Mouse (Mus musculus) 416B (cell line): ENCODE measurements around the gene Caprin1.

Experiments
- DNase-seq: peaks from one replicate; pipeline ENCODE4 v3.0.0; 2011; ENCODE audit warnings: low read depth

The Caprin1 gene

DNA sequence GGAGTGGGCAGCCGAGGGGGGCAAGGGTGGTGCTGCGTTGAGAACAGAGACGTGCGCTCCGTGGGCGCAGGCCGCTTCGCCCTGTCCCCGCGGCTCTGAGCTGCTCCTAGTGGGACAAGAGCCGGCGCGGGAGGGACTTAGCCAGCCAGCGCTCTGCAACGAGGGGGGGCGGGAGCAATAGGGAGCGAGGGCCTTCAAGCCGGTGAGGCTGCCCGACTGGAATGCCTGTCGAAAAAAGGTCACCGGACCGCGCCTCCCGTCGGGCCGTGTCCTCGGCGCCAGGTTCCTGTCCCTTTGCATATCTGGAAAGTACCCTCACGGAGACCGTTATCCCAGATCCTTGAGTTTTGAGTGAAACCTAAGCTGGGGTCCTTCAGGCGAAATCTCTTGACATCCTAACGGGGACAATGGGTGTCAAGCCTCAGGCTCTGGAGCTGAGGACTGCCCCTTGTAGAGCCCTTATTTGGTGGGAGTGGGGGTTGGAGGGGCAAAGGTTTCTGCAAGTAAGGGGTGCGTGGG lies at the start of gene Caprin1:
Gene Caprin1 (minus strand): TSS at position 159 of the 519 bp plus-strand sequence.
- DNase-seq: peak; percentile 97

DNA sequence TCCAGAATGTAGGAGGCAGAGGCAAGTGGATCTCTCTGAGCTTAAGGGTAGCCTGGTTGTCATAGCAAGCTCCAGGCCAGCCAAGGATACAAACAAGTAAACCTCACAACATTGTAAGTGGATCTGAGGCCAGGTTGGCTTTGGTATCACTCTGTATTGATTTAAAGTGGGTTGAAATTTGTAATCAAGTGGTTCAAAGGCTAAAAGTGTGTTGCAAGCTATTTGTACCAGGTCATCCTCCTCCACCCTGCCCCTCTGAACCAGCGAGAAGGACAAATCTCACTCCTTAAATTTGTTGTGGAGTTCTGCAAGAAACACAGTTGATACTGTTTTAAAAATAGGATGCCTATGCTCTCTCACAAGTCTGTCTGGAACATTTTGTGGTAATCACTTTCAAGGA lies 49.4 kb upstream of the Caprin1 start:
- no peak for DNase-seq

DNA sequence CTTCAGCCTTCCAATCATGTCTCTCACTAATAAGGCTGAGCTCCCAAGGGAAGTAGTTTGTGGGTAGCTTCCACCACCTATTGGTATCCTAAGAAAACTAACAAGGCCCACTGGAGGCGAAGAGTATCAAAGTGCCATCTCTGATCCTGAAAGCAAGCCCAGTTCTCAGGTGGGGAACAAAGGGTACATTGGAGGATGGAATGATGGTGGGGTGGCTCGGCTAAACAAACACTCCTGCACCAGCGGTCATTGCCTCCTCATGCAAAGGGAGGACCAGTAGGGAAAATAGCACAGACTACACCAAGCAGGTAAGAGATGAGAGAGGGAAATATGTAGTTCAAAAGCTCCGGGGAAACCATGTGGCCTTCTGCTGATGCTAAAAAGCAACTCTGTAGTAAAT lies 48.8 kb upstream of the Caprin1 start:
- no peak for DNase-seq

DNA sequence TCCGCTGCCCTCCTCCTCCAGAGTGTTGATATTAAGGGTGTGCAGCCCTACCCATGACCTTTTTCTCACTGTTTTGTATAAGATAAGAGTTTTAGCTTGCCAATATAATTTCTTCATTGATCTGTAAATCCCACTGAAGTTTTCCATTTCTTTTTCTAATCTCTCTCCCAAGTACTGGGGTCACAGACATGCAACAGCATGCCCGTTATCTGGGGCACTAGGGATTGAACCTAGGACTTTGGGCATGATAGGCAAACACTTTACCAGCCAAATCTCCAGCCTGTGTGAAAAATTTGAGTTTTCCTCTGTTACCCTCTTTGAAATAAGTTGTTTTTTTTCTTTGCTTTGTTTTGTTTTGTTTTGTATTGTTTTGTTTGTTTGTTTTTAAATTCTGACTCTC lies 46.6 kb upstream of the Caprin1 start:
- no peak for DNase-seq

DNA sequence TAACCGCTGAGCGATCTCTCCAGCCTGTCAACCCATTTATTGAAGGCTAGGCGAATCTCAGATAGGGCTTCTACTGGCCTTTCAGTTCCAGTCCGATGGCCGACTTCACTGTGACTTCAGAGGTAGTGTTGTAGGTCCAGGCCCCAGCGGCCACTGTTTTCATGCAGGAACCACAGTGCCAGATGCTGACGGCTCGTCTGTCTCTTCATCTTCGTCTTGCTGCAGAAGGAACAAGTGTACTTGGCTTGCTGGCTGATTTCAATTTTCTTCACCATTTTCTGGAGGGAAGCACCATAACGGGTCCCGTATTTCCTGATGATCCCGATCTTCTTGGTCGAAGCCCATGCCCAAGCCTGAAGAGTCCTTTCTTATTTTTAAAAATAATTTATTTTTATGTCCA lies 45.9 kb upstream of the Caprin1 start:
- no peak for DNase-seq

DNA sequence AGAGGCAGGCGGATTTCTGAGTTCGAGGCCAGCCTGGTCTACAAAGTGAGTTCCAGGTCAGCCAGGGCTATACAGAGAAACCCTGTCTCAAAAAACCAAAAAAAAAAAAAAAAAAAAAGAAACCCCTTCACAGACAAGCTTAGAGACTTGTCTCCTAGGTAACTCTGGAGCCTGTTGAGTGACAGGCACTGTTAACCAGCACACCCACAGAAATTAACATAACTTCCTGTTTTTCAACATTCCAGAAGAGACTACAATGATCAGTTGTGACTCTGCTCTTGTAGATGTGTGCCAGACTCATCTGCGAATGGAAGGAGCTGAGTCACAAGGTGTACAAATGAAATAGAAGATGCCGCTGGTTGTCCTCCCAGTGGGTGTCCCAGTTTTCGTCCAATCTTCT lies 44.9 kb upstream of the Caprin1 start:
- peak; percentile 79 for DNase-seq

DNA sequence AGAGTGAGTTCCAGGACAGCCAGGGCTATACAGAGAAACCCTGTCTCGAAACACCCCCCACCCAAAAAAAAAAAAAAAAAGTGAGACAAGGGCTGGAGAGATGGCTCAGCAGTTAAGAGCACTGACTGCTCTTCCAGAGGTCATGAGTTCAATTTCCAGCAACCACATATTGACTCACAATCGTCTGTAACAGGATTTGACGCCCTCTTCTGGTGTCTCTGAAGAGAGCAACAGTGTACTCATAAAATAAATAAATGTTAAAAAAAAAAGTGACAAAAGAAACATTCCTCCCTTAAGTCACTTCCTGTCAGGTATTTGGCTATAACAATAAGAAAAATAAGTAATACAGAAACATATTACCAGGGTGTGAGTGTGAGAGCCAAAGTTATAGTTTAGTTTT lies 41.0 kb upstream of the Caprin1 start:
- peak; percentile 75 for DNase-seq

DNA sequence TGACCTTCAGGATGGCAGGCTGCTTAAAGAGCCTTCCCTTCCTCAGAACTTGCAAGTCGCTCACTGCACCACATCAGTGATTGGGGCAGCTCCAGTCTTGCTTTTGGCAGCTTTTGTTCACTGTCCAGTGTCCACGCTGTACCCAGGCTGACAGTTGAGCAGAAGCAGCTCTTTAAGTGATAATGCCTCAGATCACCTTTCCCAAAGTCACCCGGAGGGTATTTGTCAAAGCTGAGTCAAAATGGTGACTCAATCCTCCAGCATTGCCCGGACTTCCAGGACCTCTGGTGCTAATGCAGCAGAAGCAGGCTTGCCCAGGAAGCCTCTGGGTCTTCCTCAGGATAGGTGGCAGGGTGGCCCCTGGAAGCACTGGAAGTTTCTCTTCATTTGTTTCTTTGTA lies 39.7 kb upstream of the Caprin1 start:
- no peak for DNase-seq

DNA sequence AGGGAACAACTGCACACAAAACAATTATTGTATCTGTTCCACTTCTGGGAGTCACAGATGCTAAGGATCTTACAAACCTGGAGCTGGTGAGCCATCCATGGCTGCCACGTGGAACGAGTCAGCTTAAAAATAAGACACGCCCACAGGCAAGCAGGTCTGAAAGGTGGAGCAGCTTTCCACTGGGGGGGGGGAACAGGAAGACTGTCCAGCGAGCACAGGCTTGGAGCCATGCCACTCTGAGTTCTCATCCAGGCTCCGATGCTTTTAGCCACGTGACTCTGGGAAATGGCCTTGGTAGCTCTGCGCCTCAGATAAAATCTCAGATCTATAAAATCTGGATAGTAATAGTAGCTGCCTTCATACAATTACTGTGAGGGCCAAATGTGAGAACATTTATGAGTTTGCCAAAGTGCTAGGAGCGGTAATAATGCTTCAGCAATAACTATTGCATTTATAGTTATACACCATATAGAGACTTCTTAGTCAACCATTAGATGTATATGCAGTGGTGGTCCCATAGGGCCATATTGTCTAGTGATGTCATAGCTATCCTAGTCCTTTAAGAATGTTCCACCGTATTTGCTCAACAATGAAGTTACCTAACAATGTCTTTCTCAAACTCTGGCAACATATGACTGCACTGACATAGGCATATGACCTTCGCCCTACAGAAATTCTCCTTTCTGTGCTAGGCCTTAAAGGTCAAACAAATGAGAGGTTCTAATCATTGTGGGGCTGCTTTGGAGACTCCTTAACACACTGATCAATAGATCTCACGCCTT lies 38.4 kb upstream of the Caprin1 start:
- no peak for DNase-seq

DNA sequence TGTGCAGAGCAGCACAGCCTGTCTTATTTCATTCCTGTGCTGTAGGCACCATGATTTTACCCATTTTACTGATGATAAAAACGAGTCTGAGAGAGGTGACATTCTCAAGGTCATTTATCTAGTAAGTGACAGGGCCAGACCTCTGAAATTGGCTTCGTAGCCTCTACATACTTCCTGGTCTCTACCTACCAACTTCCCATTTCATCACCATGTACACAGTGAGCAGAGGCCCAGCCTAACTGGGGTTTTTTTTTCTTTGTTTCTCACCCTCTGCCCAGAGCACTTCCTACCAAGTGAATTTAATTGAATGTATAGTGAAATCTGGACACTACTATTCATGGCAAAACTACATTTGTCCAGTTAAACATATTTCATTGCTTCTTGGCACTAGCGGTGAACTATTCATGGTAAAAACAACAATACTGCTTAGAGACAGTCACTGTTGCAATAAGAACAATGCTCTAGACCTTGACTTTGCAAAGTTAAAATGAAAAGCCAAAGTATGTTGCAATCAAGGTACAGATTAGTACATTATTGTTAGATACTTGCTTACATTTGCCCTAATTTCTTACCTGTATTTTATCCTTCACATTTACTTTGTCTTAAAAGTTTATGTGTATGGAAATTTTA lies 36.5 kb upstream of the Caprin1 start:
- DNase-seq: peak; percentile 52

DNA sequence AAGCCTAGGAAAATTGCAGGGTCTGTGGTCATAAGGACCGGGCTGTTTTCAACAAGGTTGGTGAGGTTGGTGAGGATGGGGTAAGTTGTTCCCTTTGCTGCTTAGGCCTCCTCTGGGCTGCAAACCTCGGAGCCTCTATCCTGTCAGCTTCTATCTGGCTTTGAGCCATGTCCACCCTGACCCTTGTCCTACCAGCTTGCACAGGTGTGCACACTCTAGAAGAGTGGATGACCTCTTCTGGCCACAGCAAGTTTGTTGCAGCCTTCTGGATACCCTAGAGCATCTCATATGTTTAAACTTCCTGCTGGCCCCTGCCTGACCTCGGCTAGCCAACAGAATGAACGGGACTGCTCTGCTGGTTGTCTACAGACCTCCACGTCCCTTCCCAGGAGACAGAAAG lies 35.5 kb upstream of the Caprin1 start:
- DNase-seq: no peak

DNA sequence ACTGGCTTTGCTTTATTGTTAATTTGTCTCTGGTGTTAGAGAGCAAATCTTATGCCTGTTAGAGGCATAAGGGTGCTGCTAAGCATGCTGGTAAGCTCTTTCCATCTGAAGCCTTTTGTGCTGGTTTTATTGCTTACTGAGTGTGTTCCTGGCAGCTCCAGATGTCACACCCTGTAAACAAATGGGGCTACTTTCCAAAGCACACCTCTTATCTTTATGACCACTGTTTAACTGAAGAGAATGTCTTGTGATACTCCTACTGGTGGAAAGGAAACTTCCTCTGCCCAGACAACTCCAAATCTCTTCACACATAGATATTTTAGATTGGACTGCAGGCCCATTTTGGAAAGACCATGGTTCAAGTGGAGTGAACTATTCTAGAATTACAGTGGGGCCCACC lies 31.5 kb upstream of the Caprin1 start:
- DNase-seq: no peak

DNA sequence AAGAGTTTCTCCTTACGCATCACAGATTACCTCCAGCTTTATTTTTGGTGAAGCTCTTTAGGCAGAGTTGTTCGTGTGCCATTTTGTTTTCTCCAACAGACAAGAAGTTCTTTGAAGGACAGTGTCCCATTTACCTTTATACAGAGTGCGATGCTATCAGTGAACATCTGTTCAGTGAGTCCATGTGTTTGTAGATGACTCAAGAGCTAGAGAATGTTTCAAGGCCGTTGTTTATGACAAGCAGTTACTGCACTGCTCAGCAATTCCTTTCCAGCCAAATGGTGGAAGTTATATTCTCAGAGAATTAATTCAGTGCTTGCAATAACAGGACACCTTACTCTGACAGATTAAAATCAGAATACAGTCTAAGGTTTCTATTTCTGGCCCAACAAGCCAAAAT lies 27.5 kb upstream of the Caprin1 start:
- peak; percentile 63 for DNase-seq

DNA sequence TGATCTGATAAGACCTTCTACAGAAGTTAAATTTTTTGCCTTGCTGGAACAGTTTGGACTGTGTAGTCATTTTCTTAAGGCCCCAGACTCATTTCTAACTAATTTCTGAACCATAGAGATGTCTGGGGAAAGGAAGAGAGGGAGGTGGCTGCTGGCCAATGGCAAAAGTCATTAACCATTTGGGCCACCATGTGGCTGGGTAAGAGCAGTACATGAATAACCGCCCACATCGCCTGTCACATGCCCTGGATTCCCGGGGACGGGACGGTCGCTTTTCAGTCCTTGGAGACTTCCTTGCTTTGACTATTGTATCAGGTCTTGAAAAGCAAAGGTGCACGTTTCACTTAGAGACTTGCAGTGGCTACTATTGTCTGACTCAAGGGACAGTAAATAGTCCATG lies 25.1 kb upstream of the Caprin1 start:
- no peak for DNase-seq

DNA sequence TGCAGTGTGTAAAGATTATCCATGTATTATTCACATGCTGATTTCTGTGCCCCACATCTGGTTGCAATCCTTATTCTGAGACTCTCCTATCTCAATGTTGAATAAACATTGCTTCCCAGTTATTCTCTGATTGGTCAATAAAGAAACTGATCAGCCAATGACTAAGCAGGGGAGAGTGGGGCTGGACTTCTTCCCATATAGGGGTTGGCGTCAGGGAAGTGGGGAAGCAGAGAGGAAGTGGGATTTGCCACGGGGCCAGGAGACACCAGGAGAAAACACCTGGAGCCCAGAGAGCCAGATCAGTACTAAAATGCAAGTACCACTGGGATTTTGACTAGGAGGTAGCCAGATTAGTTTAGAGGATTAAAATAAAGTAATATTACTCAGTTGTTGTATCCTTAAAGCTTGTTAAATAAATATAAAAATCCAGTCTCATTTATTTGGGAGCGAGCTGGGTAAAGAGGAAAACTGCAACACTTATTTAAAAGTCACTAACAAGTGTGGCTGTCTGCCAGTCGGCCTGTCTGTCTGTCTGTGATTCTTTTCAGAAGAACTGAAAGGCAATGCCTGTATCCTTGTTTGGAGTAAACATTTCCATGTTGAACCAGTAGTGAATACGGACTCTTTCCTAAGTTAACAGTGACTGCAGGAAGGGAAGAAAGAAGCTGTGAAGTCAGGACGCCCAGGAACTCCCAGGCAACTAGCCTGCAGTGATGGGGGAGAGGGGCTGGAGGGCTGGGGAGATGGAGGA lies 19.9 kb upstream of the Caprin1 start:
- peak; percentile 44 for DNase-seq

DNA sequence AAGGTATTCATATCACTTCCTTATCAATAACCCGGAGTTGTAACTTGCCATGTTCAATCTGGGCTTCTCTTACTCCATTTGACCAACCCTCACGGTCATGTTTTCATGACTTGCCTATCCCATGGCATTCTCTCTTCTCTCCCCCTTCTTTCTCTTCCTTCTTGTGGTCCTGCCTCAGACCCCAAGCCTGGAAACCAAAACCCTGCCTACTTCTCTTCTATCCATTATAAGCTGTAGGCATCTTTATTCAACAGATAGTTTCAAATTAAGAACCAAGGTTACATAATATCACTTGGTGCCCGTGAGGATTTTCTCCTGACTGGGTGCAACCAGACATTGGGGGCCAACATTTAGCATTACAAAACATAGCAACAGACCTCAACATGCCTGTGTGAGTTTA lies 18.5 kb upstream of the Caprin1 start:
- no peak for DNase-seq

DNA sequence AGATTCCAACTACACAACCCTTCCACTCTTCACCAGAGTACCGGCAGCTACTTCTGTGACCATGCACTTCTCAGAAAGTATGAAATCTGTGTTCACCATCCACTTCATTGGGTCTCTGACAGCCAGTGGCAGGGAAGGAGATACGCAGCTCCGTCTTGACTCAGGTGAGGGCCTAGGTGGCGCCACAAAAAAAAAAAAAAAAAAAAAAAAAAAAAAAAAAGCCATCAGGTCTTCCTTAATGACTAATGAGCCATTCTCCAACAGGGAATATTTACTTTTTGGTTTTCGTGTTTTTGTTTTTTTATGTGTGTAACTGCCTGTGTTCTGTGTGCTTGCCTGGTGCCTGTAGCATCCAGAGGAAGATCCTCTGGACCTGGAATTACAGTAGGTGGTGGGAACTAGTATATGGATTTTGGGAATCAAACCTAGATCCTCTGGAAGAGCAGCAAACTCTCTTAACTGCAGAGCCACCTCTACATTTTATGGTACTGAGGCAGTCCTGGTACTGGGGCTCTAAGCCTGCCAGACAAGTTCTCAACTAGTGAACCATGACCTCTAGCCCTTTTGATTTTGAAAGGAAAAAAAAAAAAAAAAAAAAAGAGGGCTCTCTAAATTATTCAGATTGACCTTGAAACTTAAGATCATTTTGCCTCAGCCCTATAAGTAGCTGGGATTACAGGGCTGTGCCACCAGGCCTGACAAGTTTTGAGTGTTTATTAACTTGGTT lies 14.2 kb upstream of the Caprin1 start:
- no peak for DNase-seq

DNA sequence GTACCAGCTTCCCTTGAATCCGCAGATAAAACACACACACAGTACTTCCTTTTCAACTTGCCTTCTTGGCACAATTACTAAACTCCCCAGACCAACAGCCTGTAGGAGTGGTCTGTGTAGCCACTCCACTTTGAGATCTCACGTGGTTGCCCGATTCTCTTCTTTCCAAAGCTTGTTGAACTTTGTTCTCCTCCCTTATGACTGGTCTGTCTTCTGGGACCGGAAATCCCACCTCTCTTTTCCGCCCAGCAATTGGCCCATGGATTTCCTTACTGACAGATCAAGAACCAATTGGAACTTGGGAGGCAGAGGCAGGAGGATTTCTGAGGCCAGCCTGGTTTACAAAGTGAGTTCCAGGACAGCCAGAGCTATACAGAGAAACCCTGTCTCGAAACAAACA lies 13.0 kb upstream of the Caprin1 start:
- DNase-seq: no peak

DNA sequence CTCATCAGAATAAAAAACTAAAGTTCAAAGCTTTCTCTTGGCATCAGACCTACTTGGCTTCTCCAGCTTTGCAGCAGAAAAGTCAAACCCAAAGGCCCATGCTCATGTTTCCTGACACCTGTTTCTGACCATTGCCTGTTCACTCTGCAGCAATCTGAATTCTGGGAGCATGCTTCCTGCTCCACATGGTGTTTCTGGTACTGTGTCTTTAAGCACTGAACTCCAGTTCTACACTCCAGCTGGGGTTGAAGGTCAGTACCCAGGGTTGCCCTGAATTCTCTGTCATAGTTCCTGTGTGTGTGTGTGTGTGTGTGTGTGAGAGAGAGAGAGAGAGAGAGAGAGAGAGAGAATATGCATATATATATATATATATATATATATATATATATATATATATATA lies 11.0 kb upstream of the Caprin1 start:
- DNase-seq: no peak

DNA sequence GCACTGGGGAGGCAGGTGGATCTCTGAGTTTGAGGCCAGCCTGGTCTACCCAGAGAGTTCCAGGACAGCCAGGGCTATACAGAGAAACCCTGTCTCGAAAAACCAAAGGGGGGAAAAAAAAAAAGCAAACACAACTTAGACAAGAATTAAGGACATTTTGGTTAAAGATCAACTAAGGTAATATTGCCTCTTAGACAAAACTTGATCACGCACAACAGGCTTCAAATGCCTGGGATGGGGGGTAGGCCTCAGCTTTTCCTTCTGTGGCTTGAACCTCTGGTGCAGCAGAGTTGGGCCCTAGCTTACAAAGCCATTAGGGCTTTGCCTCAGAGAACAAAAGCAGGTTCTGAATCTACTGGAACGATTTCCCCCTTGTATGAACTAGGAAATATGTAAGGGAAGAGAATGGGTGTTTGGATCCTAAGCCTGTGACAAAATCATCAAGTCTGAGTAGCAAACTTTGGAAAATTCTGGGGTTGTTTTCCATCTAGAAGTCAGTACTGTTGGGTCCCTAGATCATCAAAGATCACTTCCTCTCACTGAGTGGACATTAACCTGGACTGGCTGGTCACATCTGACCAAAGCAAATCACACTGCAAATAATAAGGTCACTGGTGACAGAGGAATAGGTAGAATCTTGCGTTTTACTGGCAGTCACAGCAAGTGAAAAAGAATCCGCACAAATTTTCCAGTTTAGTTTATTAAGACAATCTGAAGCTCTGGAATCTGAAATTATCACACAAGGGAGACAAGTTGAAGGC lies 6.5 kb upstream of the Caprin1 start:
- no peak for DNase-seq

DNA sequence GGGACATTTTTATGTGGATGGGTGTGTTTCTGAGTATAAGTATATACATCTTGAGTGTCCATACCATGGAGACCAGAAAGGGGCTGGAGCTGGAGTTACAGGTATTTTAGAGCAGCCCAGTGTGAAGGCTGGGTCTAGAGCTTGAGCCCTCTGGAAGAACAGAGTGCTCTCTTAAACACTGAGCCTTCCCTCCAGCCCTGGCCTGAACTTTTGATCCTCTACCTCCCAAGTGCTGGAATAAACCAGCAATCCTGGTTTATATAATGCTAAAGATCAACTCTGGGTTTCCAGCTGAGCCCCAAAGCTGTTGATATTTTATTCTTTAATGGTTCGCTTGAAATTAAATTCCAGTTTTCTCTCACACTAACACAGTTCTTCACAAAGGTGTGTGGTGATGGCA lies 5.0 kb upstream of the Caprin1 start:
- no peak for DNase-seq
